Mouse (Mus musculus) midbrain, embryonic 15.5 days (tissue): ENCODE results near the gene Ngfr. TPM values are rescaled to one million over a fixed set of nuclear protein-coding genes. Genes with fewer than 3 reads are reported as not detected.

ENCODE experiments used
- ATAC-seq: fragments of 200-750 bp; cut with Nextera tagmentation; replicated peaks from 2 replicates; pipeline ENCODE4 v1.8.0; 2017; ENCODE audit warnings: moderate TSS enrichment
- H3K27ac ChIP-seq: fragments of 300-500 bp; sonication (generic); 2 replicates; pipeline ENCODE4 v1.5.1; 2015; ENCODE audit warnings: mild to moderate bottlenecking, inconsistent platforms
- H3K27me3 ChIP-seq: fragments of 300-500 bp; sonication (generic); replicated peaks from 2 replicates; pipeline ENCODE4 v1.6.1; 2015; ENCODE audit warnings: inconsistent platforms
- H3K36me3 ChIP-seq: fragments of 300-500 bp; sonication (generic); replicated peaks from 2 replicates; pipeline ENCODE4 v1.6.1; 2015; ENCODE audit warnings: inconsistent platforms
- H3K4me1 ChIP-seq: fragments of 300-500 bp; sonication (generic); 2 replicates; pipeline ENCODE4 v1.6.1; 2015; ENCODE audit warnings: inconsistent platforms
- H3K4me2 ChIP-seq: fragments of 300-500 bp; sonication (generic); 2 replicates; pipeline ENCODE4 v1.6.1; 2015; ENCODE audit warnings: inconsistent platforms, mild to moderate bottlenecking, moderate library complexity
- H3K4me3 ChIP-seq: fragments of 300-500 bp; sonication (generic); 2 replicates; pipeline ENCODE4 v1.5.1; 2015; ENCODE audit warnings: mild to moderate bottlenecking, inconsistent platforms
- H3K9ac ChIP-seq: fragments of 300-500 bp; sonication (generic); 2 replicates; pipeline ENCODE4 v1.6.1; 2015; ENCODE audit warnings: mild to moderate bottlenecking, inconsistent platforms
- H3K9me3 ChIP-seq: fragments of 300-500 bp; sonication (generic); 2 replicates; pipeline ENCODE4 v1.6.1; 2016; ENCODE audit warnings: inconsistent platforms
- WGBS: fragments of 180-500 bp; shearing (Covaris S2); methylation state at CpG from one replicate; pipeline ENCODE4 v1.1.7; 2015; ENCODE audit warnings: mixed read lengths; 5-methylcytosine and 5-hydroxymethylcytosine counted together
- polyA plus RNA-seq: library from polyadenylated mRNA; unstranded; fragments of >200 nt; fragmentation: Nextera tagmentation; extraction: Ambion mirVana; gene quantifications from 2 replicates; pipeline ENCODE4 v1.2.1, GENCODE M21; 2015

Ngfr gene
- polyA plus RNA-seq, 1 experiment from 2014 or later, result 14.0 TPM

DNA sequence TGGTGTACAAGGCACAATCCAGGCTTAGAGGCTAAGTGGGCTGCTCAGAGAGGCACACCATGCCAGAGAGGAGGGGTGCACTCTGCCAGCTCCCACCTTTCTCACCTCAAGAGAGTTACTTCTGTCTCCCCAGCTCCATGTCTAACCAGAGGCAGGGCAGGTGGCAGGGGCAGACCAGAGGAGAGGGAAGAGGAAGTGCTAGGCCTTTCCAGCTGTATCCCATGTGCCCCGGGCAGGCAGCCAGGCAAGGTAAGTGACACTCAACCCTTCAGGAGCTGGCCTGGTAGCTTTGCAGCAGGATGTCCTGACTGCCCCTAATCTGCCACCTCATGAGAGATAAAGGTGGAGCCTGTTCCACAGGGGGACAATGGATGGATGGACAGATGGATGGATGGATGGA lies 5.2 kb upstream of the Ngfr start:
- peaks cover 28% of the 10 kb centered on the region; the same call in 1 of the 2 replicates for H3K27me3 ChIP-seq
- no peak overlapping the region for H3K4me3 ChIP-seq
- no peak overlapping the region for H3K27ac ChIP-seq
- peaks cover 21% of the 10 kb centered on the region for H3K4me1 ChIP-seq
- no peaks in the 10 kb centered on the region for H3K9me3 ChIP-seq
- H3K9ac ChIP-seq, result no peak overlapping the region
- H3K4me2 ChIP-seq, result no peak overlapping the region
- WGBS, result 87% methylated on average over 1 of the region's 1 CpGs
- no peaks in the 10 kb centered on the region for H3K36me3 ChIP-seq
- no peak for ATAC-seq

DNA sequence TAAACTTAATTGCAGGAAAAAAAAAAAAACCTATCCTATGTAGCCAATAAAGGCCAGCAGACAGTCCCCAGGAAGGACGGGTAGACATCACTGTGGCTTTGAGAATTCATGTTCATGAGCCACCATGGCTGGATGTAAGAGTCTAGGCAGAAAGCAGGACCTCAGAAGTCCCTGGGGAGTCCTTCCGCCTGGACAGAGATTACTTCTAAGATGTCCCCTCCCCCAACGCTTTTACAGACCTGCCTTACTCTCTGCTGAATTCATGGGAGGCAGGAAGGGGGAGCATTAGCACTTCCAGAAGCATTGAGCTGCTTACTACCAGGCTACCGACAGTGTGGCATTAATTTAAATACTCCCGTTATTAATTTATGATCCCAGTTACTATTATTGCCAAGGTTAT lies 1.7 kb upstream of the Ngfr start:
- Histone ChIP-seq H3K36me3 (no peaks in the 10 kb centered on the region), H3K9me3 (no peaks in the 10 kb centered on the region), H3K4me1 (peaks cover 28% of the 10 kb centered on the region), H3K4me3 (no peak overlapping the region), H3K27ac (no peak overlapping the region), H3K9ac (no peak overlapping the region), H3K27me3 (peaks cover 34% of the 10 kb centered on the region), H3K4me2 (no peak overlapping the region)
- no peak for ATAC-seq
- 41% methylated on average over 5 of the region's 5 CpGs for WGBS

DNA sequence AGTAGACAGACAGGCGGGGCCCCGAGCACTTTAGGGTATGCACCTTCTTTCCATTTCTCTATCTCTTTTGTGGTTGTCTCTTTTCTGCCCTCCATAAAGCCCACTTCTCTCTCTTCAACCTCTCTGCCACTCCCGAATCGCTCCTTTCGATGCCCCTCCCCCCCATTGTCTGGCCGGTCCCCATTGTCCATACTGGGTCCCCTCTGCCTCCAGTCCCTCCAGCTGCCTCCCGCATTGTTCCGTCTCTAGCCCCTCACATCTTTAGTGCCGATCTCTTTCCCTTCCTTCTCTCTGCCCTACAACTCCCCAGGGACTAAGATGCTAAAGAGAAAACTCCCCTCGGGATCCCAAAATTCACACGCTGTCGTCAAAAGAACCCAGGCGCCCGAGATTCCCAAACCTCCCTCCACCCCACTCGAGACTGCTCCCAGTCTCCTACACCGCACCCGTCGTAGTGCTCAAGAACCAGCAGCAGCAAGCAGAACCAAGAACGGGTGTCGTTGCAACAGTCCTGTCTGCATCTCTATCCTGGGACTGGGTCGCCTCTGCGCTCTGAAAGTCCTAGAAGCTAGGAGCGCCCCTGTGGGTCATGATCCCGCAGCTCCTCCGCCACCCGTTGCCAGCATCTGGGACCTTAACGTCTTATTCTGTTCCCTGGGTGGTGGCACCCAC lies 648 bp downstream of the Ngfr start:
- peak; percentile 57; the same call in 1 of the 2 replicates for ATAC-seq
- Histone ChIP-seq H3K9me3 (no peaks in the 10 kb centered on the region), H3K4me1 (peaks cover 28% of the 10 kb centered on the region), H3K27ac (peak overlapping the region; percentile 38; the same call in 1 of the 2 replicates), H3K4me2 (peak overlapping the region; percentile 97), H3K36me3 (no peaks in the 10 kb centered on the region), H3K9ac (peak overlapping the region; percentile 51), H3K27me3 (peaks cover 43% of the 10 kb centered on the region), H3K4me3 (peak overlapping the region; percentile 50)
- WGBS, result 1% methylated on average over 27 of the region's 27 CpGs

DNA sequence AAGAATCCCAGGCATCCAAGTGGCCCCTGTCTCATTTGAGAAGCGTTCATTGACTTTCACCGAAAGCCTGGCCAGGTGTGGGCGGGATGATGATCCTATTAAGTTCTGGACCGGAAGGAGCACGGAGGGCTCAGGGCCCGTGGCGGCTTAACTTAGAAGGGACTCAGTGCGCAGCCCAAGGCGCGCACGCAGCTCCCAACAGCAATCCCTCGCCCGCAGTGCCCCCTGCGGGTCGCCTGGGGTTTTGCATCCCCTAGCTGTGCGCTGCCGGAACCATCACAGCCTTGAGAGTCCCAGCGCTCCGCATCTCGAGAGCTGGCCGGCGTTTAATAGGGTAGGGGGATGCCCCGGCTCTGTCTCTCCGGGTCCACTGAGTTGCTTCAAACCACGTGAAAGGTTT lies 1.4 kb downstream of the Ngfr start:
- WGBS, result 0% methylated on average over 25 of the region's 25 CpGs
- ATAC-seq, result peak; percentile 55
- peak overlapping the region; percentile 50 for H3K4me3 ChIP-seq
- no peak overlapping the region for H3K27ac ChIP-seq
- H3K27me3 ChIP-seq, result peaks cover 50% of the 10 kb centered on the region
- no peaks in the 10 kb centered on the region for H3K9me3 ChIP-seq
- no peaks in the 10 kb centered on the region for H3K36me3 ChIP-seq
- peaks cover 28% of the 10 kb centered on the region for H3K4me1 ChIP-seq
- peak overlapping the region; percentile 51 for H3K9ac ChIP-seq
- H3K4me2 ChIP-seq, result peak overlapping the region; percentile 97

DNA sequence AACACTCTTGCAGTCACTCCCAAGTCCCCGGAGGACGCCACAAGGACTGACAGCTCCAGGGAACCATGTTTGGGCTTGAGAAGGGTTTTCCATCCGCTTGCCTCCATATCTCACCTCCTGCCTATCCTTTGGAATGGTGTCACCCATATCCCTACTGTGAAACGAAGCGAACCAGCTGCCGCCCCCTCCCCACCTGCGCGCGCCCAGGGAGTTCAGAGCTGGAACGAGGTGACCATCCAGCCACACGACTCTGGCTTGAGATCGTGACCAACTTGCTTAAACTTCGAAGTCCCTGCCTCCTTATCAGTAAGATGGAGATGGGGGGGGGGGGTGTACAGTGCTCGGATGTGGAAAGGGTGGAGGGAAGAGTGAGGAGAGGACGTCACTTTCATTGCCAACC lies 1.9 kb downstream of the Ngfr start:
- ATAC-seq, result no peak
- no peaks in the 10 kb centered on the region for H3K36me3 ChIP-seq
- peak overlapping the region; percentile 97 for H3K4me2 ChIP-seq
- no peaks in the 10 kb centered on the region for H3K9me3 ChIP-seq
- peaks cover 28% of the 10 kb centered on the region for H3K4me1 ChIP-seq
- H3K27ac ChIP-seq, result no peak overlapping the region
- peaks cover 55% of the 10 kb centered on the region for H3K27me3 ChIP-seq
- no peak overlapping the region for H3K9ac ChIP-seq
- WGBS, result 3% methylated on average over 15 of the region's 15 CpGs
- peak overlapping the region; percentile 50 for H3K4me3 ChIP-seq

DNA sequence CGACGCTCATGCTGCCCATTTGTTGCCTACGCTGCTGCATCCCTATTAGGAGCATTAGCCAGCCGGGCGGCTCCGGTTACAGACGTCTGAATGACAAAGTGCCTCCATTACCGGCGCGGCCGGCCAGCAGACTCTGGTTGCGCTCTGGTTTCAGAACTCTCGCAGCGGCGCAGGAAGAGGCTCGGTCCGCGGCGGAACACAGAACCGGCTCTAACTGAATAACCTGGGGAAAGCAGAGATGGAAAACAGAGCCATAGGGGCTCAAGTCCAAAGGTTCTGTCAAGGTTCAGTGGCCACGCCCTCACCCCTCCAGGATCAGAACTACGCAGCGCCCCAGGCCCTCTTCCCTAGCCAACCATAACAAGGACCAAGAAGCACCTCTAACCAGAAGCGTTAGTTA lies 2.3 kb downstream of the Ngfr start:
- Histone ChIP-seq H3K27me3 (peaks cover 59% of the 10 kb centered on the region), H3K9me3 (no peaks in the 10 kb centered on the region), H3K4me3 (peak overlapping the region; percentile 50), H3K4me1 (peaks cover 28% of the 10 kb centered on the region), H3K4me2 (peak overlapping the region; percentile 97), H3K27ac (no peak overlapping the region), H3K9ac (no peak overlapping the region), H3K36me3 (no peaks in the 10 kb centered on the region)
- whole genome bisulfite sequencing, result under 1% methylated on average over 24 of the region's 24 CpGs
- ATAC-seq, result no peak

GRCm38 (mm10) chr11:95584651-95585050 lies 2.9 kb downstream of the Ngfr start:
- Histone ChIP-seq H3K27ac (no peak overlapping the region), H3K4me3 (no peak overlapping the region), H3K36me3 (no peaks in the 10 kb centered on the region), H3K4me1 (peaks cover 28% of the 10 kb centered on the region), H3K27me3 (peaks cover 65% of the 10 kb centered on the region), H3K4me2 (peak overlapping the region; percentile 97; the same call in 1 of the 2 replicates), H3K9ac (no peak overlapping the region), H3K9me3 (no peaks in the 10 kb centered on the region)
- ATAC-seq, result no peak
- 9% methylated on average over 9 of the region's 9 CpGs for WGBS

GRCm38 (mm10) chr11:95583396-95583795 lies 4.1 kb downstream of the Ngfr start:
- H3K4me1 ChIP-seq, result peaks cover 28% of the 10 kb centered on the region
- no peak overlapping the region for H3K9ac ChIP-seq
- no peak overlapping the region for H3K4me2 ChIP-seq
- H3K27me3 ChIP-seq, result peaks cover 77% of the 10 kb centered on the region
- WGBS, result 60% methylated on average over 6 of the region's 6 CpGs
- ATAC-seq, result no peak
- H3K36me3 ChIP-seq, result no peaks in the 10 kb centered on the region
- H3K9me3 ChIP-seq, result no peaks in the 10 kb centered on the region
- no peak overlapping the region for H3K4me3 ChIP-seq
- no peak overlapping the region for H3K27ac ChIP-seq

DNA sequence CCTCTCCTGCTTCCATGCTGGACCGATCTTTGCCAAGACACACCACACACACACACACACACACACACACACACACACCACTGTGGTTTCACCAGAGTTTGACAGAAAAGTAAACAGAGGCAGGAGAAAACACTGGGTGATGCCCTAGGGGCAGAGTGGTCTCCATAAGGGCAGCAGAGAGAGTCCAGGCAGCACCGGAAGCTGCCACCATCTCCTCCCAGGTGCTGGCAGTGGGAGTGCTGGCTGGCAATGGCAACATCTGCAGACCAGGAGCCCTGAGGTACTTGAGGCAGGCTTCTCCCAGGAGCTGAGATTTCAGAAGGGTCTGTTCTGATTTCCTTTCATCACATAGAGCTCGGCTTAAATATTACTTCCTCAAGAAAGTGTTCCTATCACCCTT lies 5.3 kb downstream of the Ngfr start:
- no peak overlapping the region for H3K4me3 ChIP-seq
- H3K27ac ChIP-seq, result no peak overlapping the region
- peaks cover 28% of the 10 kb centered on the region for H3K4me1 ChIP-seq
- H3K27me3 ChIP-seq, result peaks cover 87% of the 10 kb centered on the region
- no peak for ATAC-seq
- no peak overlapping the region for H3K4me2 ChIP-seq
- no peaks in the 10 kb centered on the region for H3K9me3 ChIP-seq
- 68% methylated on average over 3 of the region's 3 CpGs for WGBS
- no peak overlapping the region for H3K9ac ChIP-seq
- no peaks in the 10 kb centered on the region for H3K36me3 ChIP-seq

GRCm38 (mm10) chr11:95579455-95579854 lies 8.1 kb downstream of the Ngfr start:
- Histone ChIP-seq H3K36me3 (no peaks in the 10 kb centered on the region), H3K4me2 (no peak overlapping the region), H3K27me3 (peaks cover 68% of the 10 kb centered on the region), H3K4me3 (no peak overlapping the region), H3K4me1 (peaks cover 6% of the 10 kb centered on the region; the same call in 1 of the 2 replicates), H3K9me3 (no peaks in the 10 kb centered on the region), H3K9ac (no peak overlapping the region), H3K27ac (no peak overlapping the region)
- WGBS, result 21% methylated on average over 6 of the region's 6 CpGs
- no peak for ATAC-seq

DNA sequence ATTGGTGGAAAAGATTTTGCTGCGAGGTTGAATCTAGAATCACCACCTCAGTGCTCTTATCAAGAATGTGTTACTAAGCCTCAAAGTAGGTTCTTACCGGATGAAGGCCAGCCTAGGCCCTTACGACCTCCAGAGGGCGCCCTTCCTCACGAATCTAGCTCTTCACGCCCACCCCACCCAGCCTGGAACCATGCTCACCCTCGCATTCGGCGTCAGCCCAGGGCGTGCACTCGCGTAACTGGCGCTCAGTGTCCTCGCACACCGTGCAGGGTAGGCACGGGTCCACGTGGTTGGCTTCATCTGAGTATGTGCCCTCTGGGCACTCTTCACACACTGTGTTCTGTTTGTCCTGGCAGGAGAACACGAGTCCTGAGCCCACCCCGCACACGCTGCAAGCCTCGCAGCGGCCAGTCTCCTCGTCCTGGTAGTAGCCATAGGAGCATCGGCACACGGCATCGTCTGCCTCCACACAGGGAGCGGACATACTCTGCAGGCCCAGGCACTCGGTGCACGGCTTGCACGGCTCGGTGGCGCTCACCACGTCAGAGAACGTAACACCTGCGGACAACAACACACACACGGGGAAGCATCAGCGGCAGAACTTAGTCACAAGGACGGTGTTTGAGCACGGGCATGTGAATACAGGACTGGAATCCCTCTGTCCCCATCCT lies 9.6 kb downstream of the Ngfr start:
- ATAC-seq, result peak; percentile 78
- peak overlapping the region; percentile 17 for H3K4me3 ChIP-seq
- H3K27ac ChIP-seq, result no peak overlapping the region
- 10% methylated on average over 39 of the region's 39 CpGs for WGBS
- no peak overlapping the region for H3K9ac ChIP-seq
- H3K27me3 ChIP-seq, result peaks cover 53% of the 10 kb centered on the region
- peak overlapping the region; percentile 46 for H3K4me2 ChIP-seq
- H3K36me3 ChIP-seq, result no peaks in the 10 kb centered on the region
- H3K4me1 ChIP-seq, result peaks cover 6% of the 10 kb centered on the region; the same call in 1 of the 2 replicates
- H3K9me3 ChIP-seq, result no peaks in the 10 kb centered on the region

DNA sequence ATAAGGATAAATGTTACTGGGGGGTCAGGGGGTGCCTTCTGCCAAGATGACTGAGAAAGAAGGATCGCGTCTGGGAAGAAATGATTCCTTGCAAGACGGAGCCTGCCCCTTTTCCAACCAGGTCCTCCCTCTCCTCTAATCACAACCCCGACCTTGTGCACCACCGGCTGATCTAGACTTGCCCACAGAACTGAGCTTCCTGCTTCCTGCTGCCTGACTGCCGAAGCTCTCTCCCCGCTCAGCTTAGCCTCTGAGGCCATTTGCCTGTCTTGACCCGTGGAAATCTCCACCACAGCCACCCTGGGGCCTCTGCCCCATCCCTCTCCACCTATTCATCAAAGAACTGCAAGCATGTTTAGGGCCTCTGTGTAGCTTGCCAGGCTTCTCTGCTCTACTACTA lies 11.2 kb downstream of the Ngfr start:
- Histone ChIP-seq H3K27ac (no peak overlapping the region), H3K4me3 (no peak overlapping the region), H3K9ac (no peak overlapping the region), H3K36me3 (no peaks in the 10 kb centered on the region), H3K27me3 (peaks cover 38% of the 10 kb centered on the region), H3K9me3 (no peaks in the 10 kb centered on the region), H3K4me2 (no peak overlapping the region), H3K4me1 (peaks cover 12% of the 10 kb centered on the region; the same call in 1 of the 2 replicates)
- 83% methylated on average over 8 of the region's 8 CpGs for WGBS
- ATAC-seq, result no peak

DNA sequence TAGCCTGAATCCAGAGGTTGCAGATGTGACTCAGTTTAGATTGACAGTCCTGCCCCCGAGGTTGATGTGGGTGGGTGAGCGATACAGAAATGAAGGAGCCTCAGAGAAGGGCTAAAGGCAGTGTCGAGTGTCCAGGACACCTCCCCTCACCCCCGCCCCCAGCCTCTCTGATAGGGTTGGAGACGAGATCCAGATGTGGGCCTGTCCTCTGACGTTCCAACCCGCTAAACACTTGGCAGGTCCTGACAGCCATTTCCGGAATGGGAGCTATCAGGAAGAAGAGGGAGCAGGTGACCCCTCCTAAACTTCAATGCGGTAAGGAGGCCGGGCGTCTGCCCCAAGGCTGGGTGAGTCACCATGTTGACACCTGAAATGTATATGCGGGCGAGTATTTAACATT lies 11.7 kb downstream of the Ngfr start:
- no peak overlapping the region for H3K27ac ChIP-seq
- no peaks in the 10 kb centered on the region for H3K9me3 ChIP-seq
- H3K4me1 ChIP-seq, result peaks cover 15% of the 10 kb centered on the region; the same call in 1 of the 2 replicates
- no peaks in the 10 kb centered on the region for H3K36me3 ChIP-seq
- no peak overlapping the region for H3K4me3 ChIP-seq
- 70% methylated on average over 13 of the region's 13 CpGs for WGBS
- peaks cover 33% of the 10 kb centered on the region for H3K27me3 ChIP-seq
- ATAC-seq, result no peak
- no peak overlapping the region for H3K4me2 ChIP-seq
- no peak overlapping the region for H3K9ac ChIP-seq
